In genomic region chr10:70800736-70801306, GRCm38 (mm10) we compare ENCODE assay signal across 10 mouse cellular contexts.
DNase-seq lines count a peak whose midpoint lies in the region; ATAC-seq lines count a peak whose summit lies in the region.
"Had no signal": no experiment of that assay in that cellular context is flagged by ENCODE, and none has a peak within 500 bp of the region (broad histone marks: within the 10 kb centered on the region; RNA-seq: fewer than 3 reads in every experiment).

No protein-coding gene starts in this region.

- no peaks in the 10 kb centered on the region for H3K36me3 ChIP-seq in kidney, embryonic 15.5 days
- no peaks in the 10 kb centered on the region for H3K36me3 ChIP-seq in neural tube, embryonic 14.5 days (ENCODE audit: control insufficient read depth, insufficient read depth, low read length)
- H3K36me3 ChIP-seq: liver, embryonic 13.5 days had no signal

- no peaks in the 10 kb centered on the region for H3K27me3 ChIP-seq in kidney, embryonic 15.5 days
- H3K27me3 ChIP-seq in neural tube, embryonic 14.5 days (ENCODE audit: control insufficient read depth, insufficient read depth, low read length) = no peaks in the 10 kb centered on the region
- H3K27me3 ChIP-seq: liver, embryonic 13.5 days had no signal

- WGBS in kidney, embryonic 15.5 days = 34% methylated on average over 11 of the region's 11 CpGs
- 49% methylated on average over 11 of the region's 11 CpGs for WGBS in neural tube, embryonic 14.5 days

- peak; percentile 84; the same call in 1 of the 2 replicates for ATAC-seq in kidney, embryonic 15.5 days (replicated peaks; ENCODE audit: low FRiP score)
- peak; percentile 71 for ATAC-seq in neural tube, embryonic 14.5 days (ENCODE audit: low read depth)

- H3K4me2 ChIP-seq in kidney, embryonic 15.5 days = peak overlapping the region; percentile 38
- H3K4me2 ChIP-seq in neural tube, embryonic 14.5 days (ENCODE audit: low read depth, low read length) = no peak overlapping the region
- H3K4me2 ChIP-seq: liver, embryonic 13.5 days had no signal

- H3K27ac ChIP-seq in kidney, embryonic 15.5 days = no peak overlapping the region
- no peak overlapping the region; the same call in 1 of the 2 replicates for H3K27ac ChIP-seq in neural tube, embryonic 14.5 days (ENCODE audit: low read depth, low read length)
- H3K27ac ChIP-seq: liver, embryonic 13.5 days had no signal

- no peak overlapping the region for H3K9ac ChIP-seq in kidney, embryonic 15.5 days
- H3K9ac ChIP-seq in neural tube, embryonic 14.5 days (replicated peaks; ENCODE audit: low read depth, low read length) = no peak overlapping the region
- H3K9ac ChIP-seq: liver, embryonic 13.5 days had no signal

- H3K4me3 ChIP-seq in kidney, embryonic 15.5 days (replicated peaks) = peak overlapping the region; percentile 14; the same call in 1 of the 2 replicates
- H3K4me3 ChIP-seq in neural tube, embryonic 14.5 days (ENCODE audit: low read depth, low read length) = no peak overlapping the region
- H3K4me3 ChIP-seq: liver, embryonic 13.5 days had no signal

- H3K4me1 ChIP-seq in kidney, embryonic 15.5 days = peaks cover 9% of the 10 kb centered on the region
- H3K4me1 ChIP-seq in neural tube, embryonic 14.5 days (ENCODE audit: control insufficient read depth, insufficient read depth, low read length) = peaks cover 12% of the 10 kb centered on the region; the same call in 1 of the 2 replicates
- H3K4me1 ChIP-seq: liver, embryonic 13.5 days had no signal

- peak; percentile 35 for DNase-seq in layer of hippocampus, adult 9-11 months
- no peak for DNase-seq in layer of hippocampus, adult 9-10 months (ENCODE audit: low spot score)
- peak; percentile 18 to 19 for DNase-seq in frontal cortex, postnatal 10 days (ENCODE audit: low spot score in 2 of 2)
- DNase-seq in ovary, postnatal 14 days (ENCODE audit: low spot score) = no peak
- DNase-seq in spleen, postnatal 36 days (ENCODE audit: low spot score in 2 of 2) = no peak
- DNase-seq in thymus, postnatal 25 days = no peak
- DNase-seq: cerebellum, adult 11 months; liver, embryonic 13.5 days had no signal

- no peaks in the 10 kb centered on the region for H3K9me3 ChIP-seq in kidney, embryonic 15.5 days (replicated peaks)
- no peaks in the 10 kb centered on the region for H3K9me3 ChIP-seq in neural tube, embryonic 14.5 days (ENCODE audit: control insufficient read depth, low read length)

Comparison
In these comparisons a context has a peak if more than half of its experiments do, and no peak if none do; other contexts are left out.
1. DNase-seq: peak in layer of hippocampus, adult 9-11 months (single experiment) and frontal cortex, postnatal 10 days (2 of 2); none in layer of hippocampus, adult 9-10 months (single experiment), ovary, postnatal 14 days (single experiment), spleen, postnatal 36 days (0 of 2) and thymus, postnatal 25 days (single experiment).